Mouse (Mus musculus): ENCODE results near the gene Vasn. TPM values are rescaled to one million over a fixed set of nuclear protein-coding genes. Genes with fewer than 3 reads are reported as not detected.
A peak's percentile ranks its signal among the peaks of the same experiment; 100 is the strongest.

The Vasn gene
- 2.0 and 3.0 TPM in 2 replicates for polyA plus RNA-seq (2015; fragmentation: Nextera tagmentation; extraction: Ambion mirVana)

DNA sequence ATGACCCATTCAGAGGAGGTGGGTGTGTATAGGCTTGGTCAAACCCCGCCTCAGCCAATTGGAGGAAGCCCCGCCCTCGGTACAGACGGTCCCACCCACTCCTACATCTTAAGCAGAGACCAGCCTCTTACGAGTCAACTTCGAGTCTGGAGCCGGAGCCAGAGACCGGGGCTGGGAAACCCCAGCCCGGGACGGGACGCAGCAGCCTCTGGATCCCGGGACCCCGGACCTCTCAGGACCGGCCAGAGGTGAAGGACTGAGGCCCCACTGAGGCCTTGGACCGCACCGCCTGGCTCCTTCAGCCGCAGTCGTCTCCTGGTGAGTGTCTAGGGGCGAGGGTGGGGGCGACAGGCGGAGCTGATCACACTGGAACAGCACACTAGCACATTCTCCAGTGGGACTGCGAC lies at the start of gene Vasn, which contains the start of gene Dnaja3:
Vasn (plus strand) TSS at position 111 of the 407 bp plus-strand sequence.
Dnaja3 (plus strand) TSS at position 159 of the 407 bp plus-strand sequence.
- H3K36me3 ChIP-seq (ENCODE audit: control insufficient read depth, insufficient read depth) = no peaks in the 10 kb centered on the region
- WGBS (ENCODE audit: insufficient replicate concordance) = 7% methylated on average over 22 of the region's 22 CpGs
- peak within 1 kb of the TSS; percentile 72 for H3K27ac ChIP-seq (ENCODE audit: low read length)
- peak within 1 kb of the TSS; percentile 90 for H3K4me2 ChIP-seq (ENCODE audit: low read depth, low read length)
- H3K9ac ChIP-seq (ENCODE audit: low read depth, low read length) = peak within 1 kb of the TSS; percentile 73
- no peaks in the 10 kb centered on the region for H3K27me3 ChIP-seq (ENCODE audit: control insufficient read depth, insufficient read depth, low read depth, low read length)
- H3K4me3 ChIP-seq (ENCODE audit: low read depth, low read length) = peak within 1 kb of the TSS; percentile 69
- peak; percentile 93 for ATAC-seq (ENCODE audit: low read depth)
- H3K9me3 ChIP-seq (replicated peaks; ENCODE audit: control insufficient read depth, low read length) = no peaks in the 10 kb centered on the region
- H3K4me1 ChIP-seq (ENCODE audit: control insufficient read depth, low read depth, low read length) = peaks cover 30% of the 10 kb centered on the region

GRCm38 (mm10) chr16:4590236-4590635 lies 49.5 kb upstream of the Vasn start:
- 78% methylated on average over 9 of the region's 9 CpGs for WGBS (ENCODE audit: insufficient replicate concordance)
- no peak overlapping the region for H3K4me2 ChIP-seq (ENCODE audit: low read depth, low read length)
- H3K27me3 ChIP-seq (ENCODE audit: control insufficient read depth, insufficient read depth, low read depth, low read length) = peaks cover 31% of the 10 kb centered on the region
- H3K4me3 ChIP-seq (ENCODE audit: low read depth, low read length) = no peak overlapping the region
- H3K9me3 ChIP-seq (replicated peaks; ENCODE audit: control insufficient read depth, low read length) = no peaks in the 10 kb centered on the region
- H3K4me1 ChIP-seq (ENCODE audit: control insufficient read depth, low read depth, low read length) = peaks cover 24% of the 10 kb centered on the region
- no peak overlapping the region for H3K27ac ChIP-seq (ENCODE audit: low read length)
- peaks cover 2% of the 10 kb centered on the region; the same call in 1 of the 2 replicates for H3K36me3 ChIP-seq (ENCODE audit: control insufficient read depth, insufficient read depth)
- no peak for ATAC-seq (ENCODE audit: low read depth)
- no peak overlapping the region for H3K9ac ChIP-seq (ENCODE audit: low read depth, low read length)

GRCm38 (mm10) chr16:4592909-4593875 lies 46.5 kb upstream of the Vasn start:
- peak; percentile 39 for ATAC-seq (ENCODE audit: low read depth)
- Histone ChIP-seq H3K4me1 (ENCODE audit: control insufficient read depth, low read depth, low read length) (peaks cover 3% of the 10 kb centered on the region), H3K36me3 (ENCODE audit: control insufficient read depth, insufficient read depth) (peaks cover 2% of the 10 kb centered on the region; the same call in 1 of the 2 replicates), H3K4me2 (ENCODE audit: low read depth, low read length) (peak overlapping the region; percentile 60), H3K4me3 (ENCODE audit: low read depth, low read length) (peak overlapping the region; percentile 63), H3K27ac (ENCODE audit: low read length) (peak overlapping the region; percentile 51), H3K9me3 (replicated peaks; ENCODE audit: control insufficient read depth, low read length) (no peaks in the 10 kb centered on the region), H3K27me3 (ENCODE audit: control insufficient read depth, insufficient read depth, low read depth, low read length) (peaks cover 40% of the 10 kb centered on the region), H3K9ac (ENCODE audit: low read depth, low read length) (peak overlapping the region; percentile 29; the same call in 1 of the 2 replicates)
- WGBS (ENCODE audit: insufficient replicate concordance) = 22% methylated on average over 32 of the region's 32 CpGs

DNA sequence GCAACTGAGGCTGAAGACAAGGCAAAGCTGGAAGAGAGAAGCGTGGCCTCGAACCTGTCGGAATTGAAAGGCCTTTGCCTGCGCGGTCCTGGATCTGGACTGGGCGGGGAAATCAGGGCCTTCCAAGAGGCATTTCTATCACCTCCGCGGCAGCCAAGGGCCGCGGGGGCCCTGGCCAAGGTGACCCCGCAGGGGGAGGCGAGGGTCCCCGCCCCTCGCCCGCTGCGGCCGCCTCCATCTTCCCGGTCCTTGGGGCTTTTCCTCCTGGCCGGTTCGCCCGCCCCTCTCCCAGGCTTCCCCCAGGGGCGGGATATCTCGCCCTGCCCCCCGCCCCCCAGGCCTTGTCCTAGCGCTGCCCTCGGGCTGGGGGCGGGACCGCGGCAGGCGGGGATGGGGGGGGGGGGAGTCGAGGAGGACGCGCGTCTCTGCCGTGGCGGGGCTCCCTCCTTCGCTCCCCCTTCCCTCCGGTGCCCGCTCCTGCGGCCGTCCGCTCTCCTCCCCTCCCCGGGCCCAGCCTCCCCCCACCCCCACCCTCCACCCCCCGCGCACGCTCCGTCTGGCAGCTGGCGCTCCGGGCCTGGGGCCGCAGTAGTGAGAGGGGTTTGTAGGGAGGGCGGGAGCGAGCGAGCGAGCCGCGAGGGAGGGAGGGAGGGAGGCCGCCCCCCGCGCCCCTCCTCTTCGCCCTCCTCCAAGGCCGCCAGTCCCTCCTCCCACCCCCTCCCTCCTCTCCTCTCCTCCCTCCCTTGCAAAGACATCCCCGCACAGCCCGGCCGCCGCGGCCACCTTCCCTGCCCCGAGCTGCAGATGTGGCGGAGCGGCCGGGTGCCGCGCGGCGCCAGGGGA lies 45.5 kb upstream of the Vasn start, which contains the start of gene Glis2:
Glis2 (plus strand) TSS at position 743 of the 843 bp plus-strand sequence.
- H3K9ac ChIP-seq (ENCODE audit: low read depth, low read length) = peak within 1 kb of the TSS; percentile 64
- H3K4me2 ChIP-seq (ENCODE audit: low read depth, low read length) = peak within 1 kb of the TSS; percentile 60
- H3K36me3 ChIP-seq (ENCODE audit: control insufficient read depth, insufficient read depth) = peaks cover 2% of the 10 kb centered on the region; the same call in 1 of the 2 replicates
- peak within 1 kb of the TSS; percentile 51 for H3K27ac ChIP-seq (ENCODE audit: low read length)
- H3K9me3 ChIP-seq (replicated peaks; ENCODE audit: control insufficient read depth, low read length) = no peaks in the 10 kb centered on the region
- peak within 1 kb of the TSS; percentile 63 for H3K4me3 ChIP-seq (ENCODE audit: low read depth, low read length)
- ATAC-seq (ENCODE audit: low read depth) = peak; percentile 74
- under 1% methylated on average over 46 of the region's 74 CpGs for WGBS (ENCODE audit: insufficient replicate concordance)
- peaks cover 40% of the 10 kb centered on the region for H3K27me3 ChIP-seq (ENCODE audit: control insufficient read depth, insufficient read depth, low read depth, low read length)
- peaks cover 3% of the 10 kb centered on the region for H3K4me1 ChIP-seq (ENCODE audit: control insufficient read depth, low read depth, low read length)

DNA sequence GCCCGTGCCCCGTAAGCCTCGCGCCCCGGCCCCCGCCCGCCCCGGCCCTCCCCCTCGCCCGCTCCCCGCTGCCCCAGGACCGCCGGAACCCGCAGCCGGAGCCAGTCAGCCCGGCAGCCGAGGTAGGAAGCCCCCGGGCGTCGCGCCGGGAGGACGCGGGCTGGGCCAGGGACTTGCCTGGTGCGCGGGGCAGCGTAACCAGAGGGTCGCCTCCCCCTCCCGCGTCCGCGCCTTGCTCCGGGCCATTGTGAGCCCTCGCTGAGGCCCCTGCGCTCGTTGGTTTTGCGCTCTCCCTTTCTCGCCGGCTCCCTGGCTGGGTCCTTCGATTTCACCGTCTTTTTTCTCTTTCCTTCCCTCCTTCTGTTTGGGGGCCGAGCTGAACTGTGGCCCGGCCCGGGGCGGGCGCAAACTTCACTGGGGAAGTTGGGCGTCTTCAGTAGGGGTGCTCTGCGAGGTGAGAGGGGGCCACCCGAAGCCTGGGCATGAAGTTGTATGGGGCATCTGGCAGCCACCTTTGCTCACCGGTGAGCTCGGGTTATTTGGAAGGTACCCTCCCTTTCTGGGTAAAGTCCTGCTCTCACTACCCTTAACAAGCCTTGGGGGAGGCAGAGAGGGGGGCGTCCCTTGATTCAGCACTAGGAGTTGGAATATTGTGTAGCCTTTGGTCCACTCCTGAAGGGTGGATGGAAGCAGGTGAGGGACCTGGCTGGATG lies 44.8 kb upstream of the Vasn start:
- H3K27ac ChIP-seq (ENCODE audit: low read length) = 0 out of 2 replicates have a peak overlapping the region, but pooled peaks have one; percentile 33
- H3K36me3 ChIP-seq (ENCODE audit: control insufficient read depth, insufficient read depth) = peaks cover 2% of the 10 kb centered on the region; the same call in 1 of the 2 replicates
- WGBS (ENCODE audit: insufficient replicate concordance) = 1% methylated on average over 43 of the region's 52 CpGs
- H3K9ac ChIP-seq (ENCODE audit: low read depth, low read length) = peak overlapping the region; percentile 64
- peaks cover 3% of the 10 kb centered on the region for H3K4me1 ChIP-seq (ENCODE audit: control insufficient read depth, low read depth, low read length)
- peak overlapping the region; percentile 63 for H3K4me3 ChIP-seq (ENCODE audit: low read depth, low read length)
- no peaks in the 10 kb centered on the region for H3K9me3 ChIP-seq (replicated peaks; ENCODE audit: control insufficient read depth, low read length)
- 0 out of 2 replicates have a peak, but pooled peaks have one; percentile 1 for ATAC-seq (ENCODE audit: low read depth)
- peak overlapping the region; percentile 60 for H3K4me2 ChIP-seq (ENCODE audit: low read depth, low read length)
- peaks cover 40% of the 10 kb centered on the region for H3K27me3 ChIP-seq (ENCODE audit: control insufficient read depth, insufficient read depth, low read depth, low read length)

- Histone ChIP-seq H3K9ac (ENCODE audit: low read depth, low read length) (no peak overlapping the region), H3K27ac (ENCODE audit: low read length) (no peak overlapping the region), H3K4me1 (ENCODE audit: control insufficient read depth, low read depth, low read length) (peaks cover 3% of the 10 kb centered on the region), H3K4me2 (ENCODE audit: low read depth, low read length) (peak overlapping the region; percentile 60), H3K9me3 (replicated peaks; ENCODE audit: control insufficient read depth, low read length) (no peaks in the 10 kb centered on the region), H3K4me3 (ENCODE audit: low read depth, low read length) (peak overlapping the region; percentile 63), H3K27me3 (ENCODE audit: control insufficient read depth, insufficient read depth, low read depth, low read length) (peaks cover 40% of the 10 kb centered on the region), H3K36me3 (ENCODE audit: control insufficient read depth, insufficient read depth) (no peaks in the 10 kb centered on the region)
- ATAC-seq (ENCODE audit: low read depth) = no peak
- 38% methylated on average over 5 of the region's 5 CpGs for WGBS (ENCODE audit: insufficient replicate concordance)
Measured at GRCm38 (mm10) chr16:4595527-4595963, 44.2 kb upstream of the Vasn start.

GRCm38 (mm10) chr16:4596141-4596728 lies 43.5 kb upstream of the Vasn start:
- Histone ChIP-seq H3K36me3 (ENCODE audit: control insufficient read depth, insufficient read depth) (no peaks in the 10 kb centered on the region), H3K4me1 (ENCODE audit: control insufficient read depth, low read depth, low read length) (peaks cover 3% of the 10 kb centered on the region), H3K4me3 (ENCODE audit: low read depth, low read length) (no peak overlapping the region), H3K27me3 (ENCODE audit: control insufficient read depth, insufficient read depth, low read depth, low read length) (peaks cover 40% of the 10 kb centered on the region), H3K9ac (ENCODE audit: low read depth, low read length) (no peak overlapping the region), H3K4me2 (ENCODE audit: low read depth, low read length) (peak overlapping the region; percentile 60; the same call in 1 of the 2 replicates), H3K9me3 (replicated peaks; ENCODE audit: control insufficient read depth, low read length) (no peaks in the 10 kb centered on the region), H3K27ac (ENCODE audit: low read length) (no peak overlapping the region)
- 38% methylated on average over 3 of the region's 3 CpGs for WGBS (ENCODE audit: insufficient replicate concordance)
- no peak for ATAC-seq (ENCODE audit: low read depth)

DNA sequence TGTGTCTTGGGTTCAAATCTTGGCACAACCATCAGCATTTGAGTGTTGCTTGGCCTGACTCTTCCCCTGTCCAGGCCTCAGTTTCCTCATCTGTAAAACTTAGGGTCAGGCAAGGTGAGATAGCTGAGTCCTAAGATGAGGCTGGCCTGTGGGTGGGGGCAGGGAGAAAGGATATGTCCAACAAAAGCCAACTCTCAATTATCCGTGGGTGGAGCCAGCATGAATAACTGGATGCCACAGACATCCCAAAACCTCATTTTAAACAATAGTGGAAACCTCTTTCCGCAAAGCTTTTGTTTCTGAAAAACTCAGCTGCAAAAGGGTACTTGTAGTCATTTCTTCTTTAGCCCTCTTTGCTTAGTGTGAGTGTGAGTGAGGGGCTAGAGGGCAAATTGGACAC lies 42.9 kb upstream of the Vasn start:
- Histone ChIP-seq H3K27ac (ENCODE audit: low read length) (no peak overlapping the region), H3K9me3 (replicated peaks; ENCODE audit: control insufficient read depth, low read length) (no peaks in the 10 kb centered on the region), H3K36me3 (ENCODE audit: control insufficient read depth, insufficient read depth) (no peaks in the 10 kb centered on the region), H3K4me3 (ENCODE audit: low read depth, low read length) (no peak overlapping the region), H3K9ac (ENCODE audit: low read depth, low read length) (no peak overlapping the region), H3K27me3 (ENCODE audit: control insufficient read depth, insufficient read depth, low read depth, low read length) (peaks cover 40% of the 10 kb centered on the region), H3K4me2 (ENCODE audit: low read depth, low read length) (no peak overlapping the region), H3K4me1 (ENCODE audit: control insufficient read depth, low read depth, low read length) (peaks cover 5% of the 10 kb centered on the region)
- 57% methylated on average over 2 of the region's 2 CpGs for WGBS (ENCODE audit: insufficient replicate concordance)
- no peak for ATAC-seq (ENCODE audit: low read depth)

Data from liver, embryonic 16.5 days (tissue).